Mouse (Mus musculus): Measurements from ENCODE around the gene Abhd17a. TPM values are rescaled to one million over a fixed set of nuclear protein-coding genes. Genes with fewer than 3 reads are reported as not detected.
"Not testable (repeated sequence)": the region's sequence is repeated elsewhere in the genome, so short reads cannot be mapped to it uniquely, and the experiment has no call there.

Gene Abhd17a
- total RNA-seq, 4 experiments from 2014 or later = 97.0 to 101 (median 97.8) TPM

- no peak for DNase-seq
These were observed 18.3 kb upstream of the Abhd17a start for GRCm38 (mm10) chr10:80608435-80608834.

- DNase-seq = no peak
These were observed 16.7 kb upstream of the Abhd17a start for GRCm38 (mm10) chr10:80606737-80607350.

GRCm38 (mm10) chr10:80606306-80606705 lies 16.2 kb upstream of the Abhd17a start:
- DNase-seq = no peak

GRCm38 (mm10) chr10:80605721-80606120 lies 15.6 kb upstream of the Abhd17a start, which contains the start of gene Gm49322:
TSS of gene Gm49322 (plus strand) at chr10:80606021.
- not testable (repeated sequence) for DNase-seq

- DNase-seq = no peak
These were observed 14.8 kb upstream of the Abhd17a start for GRCm38 (mm10) chr10:80604988-80605387.

GRCm38 (mm10) chr10:80604001-80604509 lies 13.9 kb upstream of the Abhd17a start:
- no peak for DNase-seq

- DNase-seq = no peak
These were observed 13.2 kb upstream of the Abhd17a start for GRCm38 (mm10) chr10:80603364-80603763.

GRCm38 (mm10) chr10:80602698-80603325 lies 12.7 kb upstream of the Abhd17a start, which contains the start of the genes Scamp4 and Adat3:
TSS of gene Scamp4 (plus strand) at chr10:80602872.
TSS of gene Adat3 (plus strand) at chr10:80602880.
- peak; percentile 91 for DNase-seq

- DNase-seq = no peak
These were observed 6.2 kb upstream of the Abhd17a start for GRCm38 (mm10) chr10:80596318-80596717.

GRCm38 (mm10) chr10:80589127-80589878 lies 838 bp downstream of the Abhd17a start:
- DNase-seq = no peak

GRCm38 (mm10) chr10:80587305-80587657 lies 2.9 kb downstream of the Abhd17a start:
- DNase-seq = no peak

GRCm38 (mm10) chr10:80586407-80587304 lies 3.5 kb downstream of the Abhd17a start:
- DNase-seq = no peak

- DNase-seq = no peak
These were observed 4.6 kb downstream of the Abhd17a start for GRCm38 (mm10) chr10:80585581-80585980.

- no peak for DNase-seq
These were observed 5.2 kb downstream of the Abhd17a start for GRCm38 (mm10) chr10:80584642-80585552.

GRCm38 (mm10) chr10:80584045-80584488 lies 6.1 kb downstream of the Abhd17a start:
- no peak for DNase-seq

- no peak for DNase-seq
These were observed 7.1 kb downstream of the Abhd17a start for GRCm38 (mm10) chr10:80583047-80583446.

GRCm38 (mm10) chr10:80578911-80579310 lies 11.2 kb downstream of the Abhd17a start:
- peak; percentile 67 for DNase-seq

- peak; percentile 80 for DNase-seq
These were observed 11.9 kb downstream of the Abhd17a start for GRCm38 (mm10) chr10:80578131-80578750.

- DNase-seq = peak; percentile 98
These were observed 12.7 kb downstream of the Abhd17a start, which contains the start of gene Klf16 for GRCm38 (mm10) chr10:80577195-80578130. TSS of gene Klf16 (minus strand) at chr10:80577321.
